Mouse (Mus musculus) liver, embryonic 13.5 days (tissue): Measurements from ENCODE around the gene Mapk8ip3. TPM values are rescaled to one million over a fixed set of nuclear protein-coding genes. Genes with fewer than 3 reads are reported as not detected.
A peak's percentile ranks its signal among the peaks of the same experiment; 100 is the strongest.
"Not testable (repeated sequence)": the region's sequence is repeated elsewhere in the genome, so short reads cannot be mapped to it uniquely, and the experiment has no call there.

Experiments
- ATAC-seq: fragments of 200-750 bp; cut with Nextera tagmentation; 2 replicates; pipeline ENCODE4 v1.8.0; 2017; ENCODE audit warnings: low read depth, mild to moderate bottlenecking, moderate number of reproducible peaks, moderate library complexity
- DNase-seq: peaks from one replicate; pipeline ENCODE4 v3.0.0; 2022
- H3K27ac ChIP-seq: fragments of 300-500 bp; sonication (generic); 2 replicates; pipeline ENCODE4 v1.5.1; 2015; ENCODE audit warnings: moderate library complexity, mild to moderate bottlenecking, inconsistent platforms
- H3K27me3 ChIP-seq: fragments of 300-500 bp; sonication (generic); 2 replicates; pipeline ENCODE4 v1.6.1; 2015; ENCODE audit warnings: mild to moderate bottlenecking, inconsistent platforms
- H3K36me3 ChIP-seq: fragments of 300-500 bp; sonication (generic); 2 replicates; pipeline ENCODE4 v1.6.1; 2015; ENCODE audit warnings: mild to moderate bottlenecking, inconsistent platforms
- H3K4me1 ChIP-seq: fragments of 300-500 bp; sonication (generic); replicated peaks from 2 replicates; pipeline ENCODE4 v1.6.1; 2015; ENCODE audit warnings: inconsistent platforms
- H3K4me2 ChIP-seq: fragments of 300-500 bp; sonication (generic); 2 replicates; pipeline ENCODE4 v1.6.1; 2015; ENCODE audit warnings: inconsistent platforms, mild to moderate bottlenecking, moderate library complexity
- H3K4me3 ChIP-seq: fragments of 300-500 bp; sonication (generic); replicated peaks from 2 replicates; pipeline ENCODE4 v1.5.1; 2015; ENCODE audit warnings: mild to moderate bottlenecking, inconsistent platforms
- H3K9ac ChIP-seq: fragments of 300-500 bp; sonication (generic); 2 replicates; pipeline ENCODE4 v1.6.1; 2015; ENCODE audit warnings: mild to moderate bottlenecking, inconsistent platforms
- H3K9me3 ChIP-seq: fragments of 300-500 bp; sonication (generic); replicated peaks from 2 replicates; pipeline ENCODE4 v1.6.1; 2016; ENCODE audit warnings: inconsistent platforms
- WGBS: fragments of 180-500 bp; shearing (Covaris S2); methylation state at CpG from one replicate; pipeline ENCODE4 v1.1.7; 2015; ENCODE audit not compliant: insufficient replicate concordance; 5-methylcytosine and 5-hydroxymethylcytosine counted together
- polyA plus RNA-seq: library from polyadenylated mRNA; unstranded; fragments of >200 nt; fragmentation: Nextera tagmentation; extraction: Ambion mirVana; gene quantifications from 2 replicates; pipeline ENCODE4 v1.2.1, GENCODE M21; 2015

Mapk8ip3 gene
- 7.6 and 8.6 TPM in 2 replicates for polyA plus RNA-seq

DNA sequence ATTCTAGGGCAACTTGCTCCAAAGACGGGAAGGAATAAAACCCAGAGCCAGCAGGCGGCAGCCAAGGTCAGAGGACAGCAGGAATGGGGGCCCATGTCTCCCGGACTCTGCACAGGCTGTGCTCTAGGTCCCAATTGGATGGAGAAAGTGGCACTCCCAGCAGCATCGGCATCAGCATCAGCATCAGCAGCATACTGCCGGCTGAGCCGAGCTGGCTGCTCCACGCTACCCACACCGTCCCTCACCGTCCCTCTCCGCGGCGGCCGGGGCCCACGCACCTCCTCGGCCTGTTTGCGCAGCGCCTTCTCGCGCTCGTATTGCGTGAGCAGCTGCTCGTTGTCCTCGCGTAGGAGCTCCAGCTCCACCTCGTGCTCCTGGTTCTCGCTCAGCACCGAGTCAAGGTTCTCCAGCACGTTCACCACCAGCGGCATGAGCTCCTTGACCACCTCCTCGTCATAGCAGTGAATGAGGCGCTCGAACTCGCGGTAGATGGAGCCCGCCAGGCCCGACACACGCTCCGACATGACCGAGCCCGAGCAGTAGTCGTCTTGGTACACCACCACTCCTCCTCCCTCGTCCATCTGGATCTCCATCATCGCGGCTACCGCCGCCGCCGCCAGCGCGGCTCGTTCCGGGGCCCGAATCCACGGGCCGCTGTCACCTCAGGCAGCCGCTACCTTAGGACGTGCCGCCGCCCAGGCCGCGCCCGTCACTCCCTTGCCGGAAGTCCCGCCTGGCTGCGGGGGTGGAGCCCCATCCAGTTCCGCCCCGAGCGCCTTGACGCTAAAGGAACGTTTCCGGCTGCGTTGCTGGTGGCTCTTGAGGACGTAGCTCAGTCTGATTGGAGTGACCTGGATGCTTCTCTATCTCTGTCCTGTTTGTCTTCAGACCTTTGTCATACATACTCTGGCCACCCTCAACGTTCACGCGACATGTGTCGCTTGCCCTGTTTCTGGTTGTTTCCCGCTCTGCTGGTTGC lies at the start of gene Mapk8ip3:
TSS of gene Mapk8ip3 (minus strand) at position 719 of the 979 bp plus-strand sequence.
- ATAC-seq (peak; percentile 97), DNase-seq (peak; percentile 97)
- Histone ChIP-seq H3K4me1 (peaks cover 41% of the 10 kb centered on the region), H3K9me3 (no peaks in the 10 kb centered on the region), H3K9ac (peak within 1 kb of the TSS; percentile 88), H3K27ac (peak within 1 kb of the TSS; percentile 90), H3K36me3 (peaks cover 18% of the 10 kb centered on the region), H3K4me3 (peak within 1 kb of the TSS; percentile 82), H3K27me3 (no peaks in the 10 kb centered on the region), H3K4me2 (peak within 1 kb of the TSS; percentile 87)
- WGBS, result under 1% methylated on average over 78 of the region's 78 CpGs

DNA sequence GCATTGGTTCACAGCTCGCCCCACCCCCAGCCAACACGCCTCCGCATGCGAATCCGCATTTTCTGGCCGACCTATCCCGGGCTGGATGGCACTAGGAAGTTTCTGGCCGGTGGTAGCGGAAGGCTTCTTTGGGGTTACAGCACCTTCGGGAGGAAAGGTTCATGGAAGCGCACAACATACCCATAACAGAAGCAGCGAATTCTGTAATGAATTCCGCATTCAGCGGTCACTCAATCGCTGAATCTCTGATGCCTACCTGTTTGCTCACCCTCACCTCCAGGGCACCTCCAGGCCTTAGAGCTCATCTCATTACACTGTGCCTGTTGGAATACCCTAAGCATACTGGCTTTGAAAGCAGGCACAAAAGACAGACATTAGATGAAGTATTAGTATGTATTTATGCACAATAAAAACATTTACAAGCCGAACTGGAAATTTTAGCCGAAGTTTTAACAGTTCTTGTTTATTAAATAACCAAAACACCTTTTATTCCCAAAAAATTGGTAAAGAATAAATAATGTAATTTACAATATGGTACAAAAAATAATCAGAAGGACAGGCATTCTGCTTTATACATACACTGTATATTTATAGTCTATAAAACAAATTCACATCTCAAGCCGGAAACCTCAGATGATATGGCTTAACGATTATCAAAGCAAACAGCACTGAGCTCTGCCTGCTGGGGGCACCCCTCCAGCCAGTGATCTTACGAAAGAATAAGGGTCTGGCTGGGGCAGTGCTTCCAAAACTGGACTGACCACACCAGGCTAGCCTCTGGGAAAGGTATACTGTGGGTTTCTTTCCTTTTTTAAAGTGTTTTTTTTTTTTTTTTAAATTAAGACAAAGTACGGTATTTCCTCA lies 24.3 kb upstream of the Mapk8ip3 start:
- Histone ChIP-seq H3K27ac (peak overlapping the region; percentile 66; the same call in 1 of the 2 replicates), H3K9ac (peak overlapping the region; percentile 95)

DNA sequence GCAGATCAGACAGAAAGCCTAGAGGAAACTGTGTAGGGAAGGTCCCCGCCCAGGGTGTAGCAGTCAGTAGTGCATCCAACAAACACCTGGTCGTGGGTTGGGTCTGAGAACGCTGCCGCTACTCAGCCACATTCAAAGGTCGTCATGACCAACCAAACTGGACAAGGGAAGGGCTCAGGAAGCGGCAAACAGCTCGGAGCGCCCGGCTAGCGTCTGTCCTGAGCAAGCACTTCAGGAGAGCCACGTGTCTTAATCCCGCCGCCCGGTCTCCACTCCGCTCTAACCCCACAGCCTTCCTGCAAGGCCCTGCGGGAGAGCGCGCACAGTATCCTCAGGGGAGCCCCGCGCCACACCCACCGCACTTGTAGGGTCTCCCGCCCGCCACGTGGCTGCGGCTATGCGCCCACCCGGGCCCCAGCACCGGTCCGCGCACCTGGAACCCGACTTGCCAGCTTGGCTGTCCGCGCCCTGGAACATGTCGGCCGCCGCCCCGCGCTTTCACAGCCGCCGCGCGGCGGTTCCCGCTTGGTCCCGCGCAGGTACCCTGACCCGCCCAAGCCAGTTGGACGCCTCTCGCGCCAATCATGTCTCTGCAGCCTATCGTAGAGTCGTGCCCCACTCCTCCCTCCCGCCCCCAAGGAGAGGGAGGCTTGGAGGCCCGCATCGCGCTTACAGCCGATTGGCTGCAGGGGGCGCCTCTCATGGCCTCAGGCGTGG lies 23.5 kb upstream of the Mapk8ip3 start, which contains the start of gene Jpt2:
TSS of gene Jpt2 (minus strand) at position 555 of the 717 bp plus-strand sequence.
- DNase-seq (peak; percentile 97), ATAC-seq (peak; percentile 100)
- Histone ChIP-seq H3K9ac (peak within 1 kb of the TSS; percentile 95), H3K36me3 (peaks cover 58% of the 10 kb centered on the region), H3K9me3 (no peaks in the 10 kb centered on the region), H3K4me2 (peak within 1 kb of the TSS; percentile 97), H3K4me3 (peak within 1 kb of the TSS; percentile 90), H3K4me1 (peaks cover 50% of the 10 kb centered on the region), H3K27ac (peak within 1 kb of the TSS; percentile 88), H3K27me3 (no peaks in the 10 kb centered on the region)
- 1% methylated on average over 59 of the region's 59 CpGs for WGBS

More for the DNA sequence above, 24.3 kb upstream of the Mapk8ip3 start:
- H3K4me1 ChIP-seq, result peaks cover 46% of the 10 kb centered on the region
- no peaks in the 10 kb centered on the region for H3K27me3 ChIP-seq
- H3K36me3 ChIP-seq, result peaks cover 58% of the 10 kb centered on the region
- 10% methylated on average over 21 of the region's 21 CpGs for WGBS
- H3K4me2 ChIP-seq, result peak overlapping the region; percentile 97
- ATAC-seq, result peak; percentile 16
- no peaks in the 10 kb centered on the region for H3K9me3 ChIP-seq
- no peak for DNase-seq
- peak overlapping the region; percentile 90 for H3K4me3 ChIP-seq

DNA sequence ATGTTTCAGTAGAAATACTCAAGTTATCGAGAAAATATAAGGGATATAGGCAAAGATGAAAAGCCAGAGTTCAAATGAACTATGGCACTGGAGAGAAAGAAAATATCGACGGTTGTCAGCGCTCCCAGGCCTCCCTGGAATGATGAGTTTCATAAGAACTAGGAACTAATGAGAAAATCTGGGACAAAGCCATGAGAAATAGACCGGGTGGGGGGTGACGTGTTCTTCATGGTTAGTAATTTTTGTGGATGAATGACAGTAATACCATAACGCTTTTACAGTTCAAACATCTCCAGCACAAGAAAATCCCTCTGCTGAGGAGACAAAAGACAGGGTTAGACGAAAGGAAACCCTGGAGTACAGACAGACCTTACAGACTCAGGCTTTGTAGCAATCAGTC lies 22.6 kb upstream of the Mapk8ip3 start:
- H3K36me3 ChIP-seq, result peaks cover 58% of the 10 kb centered on the region
- no peak for ATAC-seq
- peak overlapping the region; percentile 88 for H3K27ac ChIP-seq
- 52% methylated on average over 8 of the region's 8 CpGs for WGBS
- H3K4me2 ChIP-seq, result peak overlapping the region; percentile 97
- no peaks in the 10 kb centered on the region for H3K27me3 ChIP-seq
- H3K4me1 ChIP-seq, result peaks cover 59% of the 10 kb centered on the region
- DNase-seq, result no peak
- H3K9ac ChIP-seq, result peak overlapping the region; percentile 95
- no peaks in the 10 kb centered on the region for H3K9me3 ChIP-seq
- peak overlapping the region; percentile 90 for H3K4me3 ChIP-seq

DNA sequence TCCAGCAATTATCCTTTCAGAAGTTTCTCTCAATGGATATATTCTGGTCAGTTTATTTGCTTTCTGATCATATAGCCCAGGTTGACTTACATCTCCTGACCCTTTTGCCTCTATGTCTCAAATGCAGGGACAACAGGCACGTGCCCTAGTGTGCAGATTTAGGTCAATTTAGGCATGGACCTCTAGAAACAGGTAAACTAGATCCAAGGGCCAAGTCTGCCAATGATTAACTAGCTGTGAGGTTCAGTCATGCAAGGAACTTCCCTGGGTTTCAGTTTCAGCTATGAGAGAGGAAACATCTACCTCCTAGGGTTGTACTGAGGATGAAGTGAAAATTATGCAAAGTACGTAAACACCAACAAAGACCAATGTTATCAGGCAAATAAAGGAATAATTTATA lies 16.5 kb upstream of the Mapk8ip3 start:
- H3K9ac ChIP-seq, result no peak overlapping the region
- H3K36me3 ChIP-seq, result peaks cover 90% of the 10 kb centered on the region
- H3K27ac ChIP-seq, result no peak overlapping the region; the same call in 1 of the 2 replicates
- 86% methylated on average over 2 of the region's 2 CpGs for WGBS
- DNase-seq (no peak), ATAC-seq (peak; percentile 46; the same call in 1 of the 2 replicates)
- H3K9me3 ChIP-seq, result no peaks in the 10 kb centered on the region
- no peak overlapping the region for H3K4me2 ChIP-seq
- H3K4me1 ChIP-seq, result peaks cover 66% of the 10 kb centered on the region
- no peak overlapping the region for H3K4me3 ChIP-seq
- H3K27me3 ChIP-seq, result no peaks in the 10 kb centered on the region

DNA sequence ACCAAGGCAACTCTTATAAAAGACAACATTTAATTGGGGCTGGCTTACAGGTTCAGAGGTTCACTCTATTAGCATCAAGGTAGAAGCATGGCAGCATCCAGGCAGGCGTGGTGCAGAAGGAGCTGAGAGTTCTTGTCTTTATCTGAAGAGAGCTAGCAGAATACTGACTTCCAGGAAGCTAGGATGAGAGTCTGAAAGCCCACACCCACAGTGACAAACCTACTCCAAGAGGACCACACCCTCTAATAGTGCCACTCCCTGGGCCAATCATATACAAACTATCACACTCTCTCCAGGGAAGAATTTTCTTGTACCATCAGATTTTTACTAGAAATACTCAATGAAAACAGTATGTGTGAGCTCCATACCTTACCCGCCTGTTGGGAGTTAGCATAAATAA lies 13.9 kb upstream of the Mapk8ip3 start:
- ATAC-seq, result peak; percentile 68
- H3K4me2 ChIP-seq, result no peak overlapping the region
- H3K9ac ChIP-seq, result no peak overlapping the region
- 62% methylated on average over 2 of the region's 2 CpGs for WGBS
- no peaks in the 10 kb centered on the region for H3K9me3 ChIP-seq
- H3K27me3 ChIP-seq, result no peaks in the 10 kb centered on the region
- H3K4me3 ChIP-seq, result no peak overlapping the region
- peak; percentile 33 for DNase-seq
- H3K27ac ChIP-seq, result no peak overlapping the region
- H3K36me3 ChIP-seq, result peaks cover 98% of the 10 kb centered on the region
- peaks cover 53% of the 10 kb centered on the region for H3K4me1 ChIP-seq

DNA sequence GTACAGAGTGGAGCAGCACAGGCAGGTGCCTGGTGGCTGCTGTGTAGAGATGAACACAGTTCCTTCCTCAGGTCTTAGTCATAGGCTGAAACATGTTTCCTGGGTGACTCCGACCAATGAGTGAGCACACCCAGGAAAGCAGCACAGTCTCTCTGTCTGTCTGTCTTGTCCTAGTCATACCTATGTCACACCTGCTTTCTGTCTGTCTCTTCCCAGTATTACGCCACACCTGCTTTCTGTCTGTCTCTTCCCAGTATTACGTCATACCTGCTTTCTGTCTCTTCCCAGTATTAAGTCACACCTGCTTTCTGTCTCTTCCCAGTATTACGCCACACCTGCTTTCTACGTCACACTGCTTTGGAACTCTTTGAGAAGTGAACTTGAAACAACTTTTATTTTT lies 11.4 kb upstream of the Mapk8ip3 start:
- Histone ChIP-seq H3K4me1 (peaks cover 33% of the 10 kb centered on the region), H3K4me3 (no peak overlapping the region), H3K27me3 (no peaks in the 10 kb centered on the region), H3K9me3 (no peaks in the 10 kb centered on the region), H3K36me3 (peaks cover 99% of the 10 kb centered on the region), H3K4me2 (no peak overlapping the region), H3K27ac (no peak overlapping the region), H3K9ac (no peak overlapping the region)
- 86% methylated on average over 5 of the region's 5 CpGs for WGBS
- DNase-seq, result no peak
- ATAC-seq, result no peak

DNA sequence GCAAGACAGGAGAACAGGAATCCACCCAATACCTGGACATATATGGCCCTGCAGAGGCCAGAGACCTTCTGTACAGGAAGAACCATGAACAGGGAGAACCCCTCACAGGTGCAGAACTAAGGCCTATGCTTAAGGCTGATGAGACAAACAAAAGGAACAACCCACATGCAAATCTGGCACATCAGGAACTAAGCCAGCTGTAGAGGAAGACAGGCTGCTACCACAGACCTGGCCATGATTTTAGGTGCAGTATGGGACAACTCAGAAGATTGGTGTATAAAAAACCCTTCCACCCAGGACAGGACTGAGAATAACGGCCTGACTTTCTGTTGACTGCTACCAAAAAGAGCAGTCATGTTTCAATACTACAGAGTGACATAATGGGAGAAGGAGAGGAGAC lies 6.8 kb upstream of the Mapk8ip3 start:
- not testable (repeated sequence) for DNase-seq, H3K9me3 ChIP-seq, ATAC-seq, H3K9ac ChIP-seq, H3K4me1 ChIP-seq, H3K27ac ChIP-seq, H3K4me3 ChIP-seq, H3K4me2 ChIP-seq, H3K27me3 ChIP-seq
- WGBS, result 81% methylated on average over 1 of the region's 1 CpGs
- H3K36me3 ChIP-seq, result peaks cover 59% of the 10 kb centered on the region

DNA sequence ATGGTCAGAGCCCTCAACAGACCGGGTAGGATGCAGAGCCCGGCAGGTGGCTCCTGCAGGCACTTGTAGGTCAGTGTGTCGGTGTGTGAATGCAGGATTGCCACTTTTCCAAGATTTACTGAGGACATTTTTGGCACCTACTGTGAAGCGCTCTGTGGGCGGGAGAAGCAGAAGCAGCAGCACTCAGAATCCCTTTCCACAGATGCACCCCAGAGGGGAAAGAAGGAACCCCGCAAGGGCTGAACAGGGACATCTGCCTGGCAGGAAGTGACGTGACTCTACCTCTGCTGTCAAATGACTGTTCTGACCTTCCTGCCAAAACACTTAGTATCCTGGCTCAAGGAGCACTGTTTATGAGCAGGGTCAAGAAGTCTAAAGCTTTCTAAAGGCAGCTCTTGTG lies 6.3 kb upstream of the Mapk8ip3 start:
- ATAC-seq, result no peak
- no peaks in the 10 kb centered on the region for H3K4me1 ChIP-seq
- H3K4me3 ChIP-seq, result no peak overlapping the region
- H3K36me3 ChIP-seq, result peaks cover 53% of the 10 kb centered on the region
- no peak for DNase-seq
- H3K9ac ChIP-seq, result no peak overlapping the region
- H3K4me2 ChIP-seq, result no peak overlapping the region
- 83% methylated on average over 7 of the region's 7 CpGs for WGBS
- H3K27ac ChIP-seq, result no peak overlapping the region
- H3K9me3 ChIP-seq, result no peaks in the 10 kb centered on the region
- no peaks in the 10 kb centered on the region for H3K27me3 ChIP-seq

DNA sequence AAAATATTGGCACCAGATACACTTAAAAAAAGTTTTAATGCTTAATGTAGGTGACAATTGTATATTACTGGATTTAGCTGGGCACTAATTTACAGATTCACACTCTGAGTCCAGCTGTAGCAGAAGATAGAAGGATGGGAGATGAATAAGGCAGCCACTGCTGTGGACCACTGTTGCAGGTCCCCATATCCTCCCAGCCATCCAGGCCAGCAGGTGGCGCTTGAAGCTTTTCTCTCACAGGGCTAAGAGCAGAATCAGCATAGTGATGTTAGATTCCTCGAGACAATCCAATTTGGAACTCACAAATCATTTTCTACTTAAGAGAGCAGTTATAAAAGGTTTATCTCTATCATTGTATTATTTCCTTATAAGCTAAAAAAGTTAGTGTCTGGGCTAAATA lies 5.7 kb upstream of the Mapk8ip3 start:
- 14% methylated on average over 2 of the region's 2 CpGs for WGBS
- peak; percentile 40 for DNase-seq

More for the DNA sequence above, 5.7 kb upstream of the Mapk8ip3 start:
- not testable (repeated sequence) for H3K9me3 ChIP-seq, H3K27me3 ChIP-seq, H3K4me3 ChIP-seq, H3K27ac ChIP-seq, H3K4me1 ChIP-seq, H3K9ac ChIP-seq, H3K4me2 ChIP-seq
- peaks cover 47% of the 10 kb centered on the region for H3K36me3 ChIP-seq
- 0 out of 2 replicates have a peak, but pooled peaks have one; percentile 60 for ATAC-seq
